Mouse (Mus musculus) testis, adult 2 months (tissue): ENCODE measurements around the gene Tnfsf18.

Experiments
- CTCF ChIP-seq: fragments of 200-500 bp; IDR thresholded peaks from 2 replicates; pipeline ENCODE4 v1.5.1; 2012; ENCODE audit warnings: low read depth, mild to moderate bottlenecking, inconsistent platforms, low read length, moderate library complexity; ENCODE audit not compliant: control insufficient read depth, insufficient read depth, insufficient replicate concordance
- POLR2A ChIP-seq: fragments of 200-500 bp; IDR thresholded peaks from 2 replicates; pipeline ENCODE4 v1.6.1; 2012; ENCODE audit warnings: low read depth, mild to moderate bottlenecking, inconsistent platforms, low read length, moderate library complexity; ENCODE audit not compliant: control insufficient read depth

DNA sequence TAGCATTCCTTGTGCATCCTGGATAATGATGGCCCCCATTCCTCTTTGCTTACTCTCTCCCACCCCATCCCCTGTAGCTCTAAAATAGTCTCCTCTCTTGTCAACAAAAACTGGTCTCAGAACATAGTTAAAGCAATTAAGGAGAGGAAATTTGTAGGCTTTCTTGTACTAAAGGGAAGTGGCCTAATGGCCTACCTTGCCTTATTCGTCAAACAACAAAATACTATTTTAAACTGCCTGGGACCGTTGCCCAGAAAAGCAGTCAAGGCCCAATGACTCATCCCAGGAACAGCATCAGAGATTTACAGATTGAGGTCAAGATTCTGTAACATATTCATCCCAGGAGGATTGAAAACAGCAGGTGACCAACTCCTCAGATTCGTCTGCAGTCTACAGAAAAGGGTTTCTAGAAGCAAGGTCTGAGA is 13.2 kb downstream of the Tnfsf18 start:
- no peak for TF ChIP-seq POLR2A
- no peak for TF ChIP-seq CTCF
